Mouse (Mus musculus): ENCODE data around the gene Cyp1b1. TPM values are rescaled to one million over a fixed set of nuclear protein-coding genes. Genes with fewer than 3 reads are reported as not detected.
A peak's percentile ranks its signal among the peaks of the same experiment; 100 is the strongest.

The Cyp1b1 gene
- 7.6 and 9.1 TPM in 2 replicates for polyA plus RNA-seq (2016; fragmentation: Nextera tagmentation; extraction: Ambion mirVana)

DNA sequence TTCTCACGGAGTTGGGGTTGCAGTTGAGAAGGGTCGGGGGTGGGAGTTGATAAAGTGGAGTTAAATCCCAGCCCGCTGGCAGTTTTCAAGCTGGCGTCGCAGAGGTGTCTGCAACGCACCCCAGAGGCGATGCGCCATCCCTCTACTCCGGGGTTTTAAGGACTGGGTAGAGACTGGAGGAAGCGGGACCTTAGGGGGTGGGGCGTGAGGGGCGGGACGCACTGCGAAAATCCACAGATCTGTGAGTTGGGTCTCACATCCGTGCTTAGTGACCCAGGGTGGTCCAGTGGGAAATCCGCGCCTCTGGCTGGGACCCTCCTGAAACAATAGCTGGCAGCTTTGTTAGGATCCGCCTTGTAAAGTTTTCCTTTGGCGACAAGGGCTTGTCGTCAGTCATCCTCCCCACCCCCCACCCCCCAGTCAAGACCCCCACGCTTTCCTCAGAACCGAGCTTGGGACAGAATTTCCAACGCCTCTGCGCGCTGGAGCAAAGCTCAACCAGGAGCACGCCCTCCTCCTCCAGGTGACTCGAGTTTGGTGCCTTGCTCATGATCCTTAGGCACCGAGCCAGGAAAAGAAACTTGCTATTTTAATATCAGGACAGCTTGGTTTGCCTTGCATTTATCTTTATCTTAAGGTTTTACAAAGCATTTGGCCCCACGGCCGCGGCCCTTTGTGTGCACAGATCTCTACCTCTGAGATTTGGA, at the start of gene Cyp1b1:
Cyp1b1 (minus strand) TSS at position 131 of the 707 bp plus-strand sequence.
- Histone ChIP-seq H3K9me3 (replicated peaks) (no peaks in the 10 kb centered on the region), H3K36me3 (no peaks in the 10 kb centered on the region), H3K27ac (0 out of 2 replicates have a peak within 1 kb of the TSS, but pooled peaks have one; percentile 5), H3K4me2 (replicated peaks) (peak within 1 kb of the TSS; percentile 73), H3K27me3 (peaks cover 57% of the 10 kb centered on the region), H3K4me1 (peaks cover 28% of the 10 kb centered on the region), H3K4me3 (peak within 1 kb of the TSS; percentile 41), H3K9ac (peak within 1 kb of the TSS; percentile 49)
- peak; percentile 35 for ATAC-seq (ENCODE audit: low FRiP score)
- WGBS: under 1% methylated on average over 31 of the region's 31 CpGs

DNA sequence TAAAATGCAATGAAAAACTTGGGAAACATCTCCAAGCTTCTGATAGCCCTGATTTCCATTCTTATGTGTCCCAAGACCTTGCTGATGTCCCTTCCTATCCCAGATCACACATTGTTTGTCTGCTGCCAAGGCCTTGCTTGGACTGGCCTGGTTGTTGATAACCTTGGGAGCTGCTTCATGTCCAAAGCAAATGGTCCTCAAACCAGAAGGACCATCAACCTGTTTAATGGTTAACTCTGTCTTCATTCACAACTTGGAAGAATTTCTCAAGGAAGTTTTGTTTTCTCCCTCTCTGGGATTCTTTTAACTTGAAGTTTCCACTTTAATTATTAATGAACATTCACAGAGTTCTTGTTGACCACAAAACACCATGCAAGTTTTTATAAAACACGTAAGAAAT, 47.0 kb upstream of the Cyp1b1 start:
- WGBS: 79% methylated on average over 1 of the region's 1 CpGs
- Histone ChIP-seq H3K9ac (no peak overlapping the region), H3K36me3 (no peaks in the 10 kb centered on the region), H3K27ac (no peak overlapping the region), H3K4me3 (no peak overlapping the region), H3K4me2 (replicated peaks) (no peak overlapping the region), H3K9me3 (replicated peaks) (no peaks in the 10 kb centered on the region), H3K27me3 (no peaks in the 10 kb centered on the region), H3K4me1 (0 out of 2 replicates have a peak, but pooled peaks cover 2% of the 10 kb centered on the region)
- no peak for ATAC-seq (ENCODE audit: low FRiP score)

DNA sequence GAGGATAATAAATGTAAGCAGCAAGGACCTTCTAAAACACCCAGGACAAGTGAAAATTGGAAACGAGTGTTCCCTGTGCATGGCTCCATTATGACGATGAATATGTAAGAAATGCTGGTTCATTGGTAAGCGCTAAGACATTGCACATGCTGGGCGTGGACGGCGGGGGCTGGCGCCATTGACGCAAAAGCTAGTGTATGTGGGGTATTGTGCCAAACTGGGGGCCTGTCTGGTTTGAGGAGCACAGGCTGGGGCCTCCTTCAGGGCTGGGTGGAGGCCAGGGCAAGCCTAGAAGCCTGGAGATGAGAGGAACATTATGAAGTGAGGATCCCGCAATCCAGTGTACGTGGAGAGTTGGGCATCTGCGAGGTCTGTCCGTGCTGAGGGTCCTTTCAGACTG, 39.0 kb upstream of the Cyp1b1 start:
- Histone ChIP-seq H3K9ac (no peak overlapping the region), H3K4me1 (0 out of 2 replicates have a peak, but pooled peaks cover 2% of the 10 kb centered on the region)

DNA sequence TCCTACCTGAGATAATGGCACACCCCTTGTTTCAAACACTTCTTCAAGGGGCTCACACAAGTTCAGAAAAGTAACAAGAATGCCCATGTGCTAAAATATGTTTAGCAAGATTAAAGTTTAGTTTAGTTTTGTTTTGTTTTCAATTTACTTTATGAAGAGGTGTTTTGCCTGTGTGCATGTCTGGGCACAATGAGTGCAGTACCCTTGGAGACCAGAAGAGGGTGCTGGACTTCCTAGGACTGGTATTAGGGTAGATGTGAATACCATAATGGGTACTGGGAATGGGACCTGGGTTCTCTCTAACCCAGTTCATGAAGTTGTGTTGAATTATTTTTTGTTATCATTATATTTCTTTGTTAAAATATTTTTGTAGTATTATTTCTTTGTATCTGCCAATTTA, 38.0 kb upstream of the Cyp1b1 start:
- H3K27me3 ChIP-seq: no peaks in the 10 kb centered on the region
- no peak overlapping the region for H3K4me3 ChIP-seq
- H3K36me3 ChIP-seq: no peaks in the 10 kb centered on the region
- H3K9me3 ChIP-seq (replicated peaks): peaks cover 2% of the 10 kb centered on the region; the same call in 1 of the 2 replicates
- 0 out of 2 replicates have a peak, but pooled peaks cover under 1% of the 10 kb centered on the region for H3K4me1 ChIP-seq
- no peak overlapping the region for H3K9ac ChIP-seq
- H3K27ac ChIP-seq: no peak overlapping the region
- ATAC-seq (ENCODE audit: low FRiP score): no peak
- no peak overlapping the region for H3K4me2 ChIP-seq (replicated peaks)

More for the DNA sequence above, 39.0 kb upstream of the Cyp1b1 start:
- Histone ChIP-seq H3K4me2 (replicated peaks) (no peak overlapping the region), H3K36me3 (no peaks in the 10 kb centered on the region), H3K9me3 (replicated peaks) (no peaks in the 10 kb centered on the region; the same call in 1 of the 2 replicates), H3K27me3 (no peaks in the 10 kb centered on the region), H3K4me3 (no peak overlapping the region), H3K27ac (no peak overlapping the region)
- ATAC-seq (ENCODE audit: low FRiP score): no peak
- WGBS: 94% methylated on average over 12 of the region's 12 CpGs

DNA sequence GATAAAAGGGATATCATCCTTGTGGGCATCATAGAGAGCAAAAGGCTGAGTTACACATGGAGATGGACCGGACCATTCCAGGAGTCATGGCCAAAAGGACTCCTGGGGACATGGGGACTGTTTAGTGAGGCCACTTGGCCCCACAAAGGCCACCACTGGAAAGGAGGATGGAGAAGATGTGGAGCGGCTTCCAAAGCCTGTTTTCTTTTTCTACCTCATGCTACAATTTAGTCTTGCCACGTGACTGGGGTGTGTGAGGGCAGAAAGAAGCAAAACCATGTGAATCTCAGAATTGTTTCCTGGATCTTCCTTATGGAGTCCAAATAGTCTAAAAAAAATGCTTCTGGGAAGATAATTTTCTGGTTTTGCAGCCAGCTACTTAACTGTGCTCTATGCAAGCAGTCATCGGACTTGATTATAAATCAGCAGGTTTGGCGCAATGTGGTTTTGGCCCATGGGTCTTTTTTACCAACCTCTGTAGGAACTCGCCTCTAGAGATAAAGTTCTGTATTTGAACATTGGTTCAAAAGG, 36.9 kb upstream of the Cyp1b1 start:
- Histone ChIP-seq H3K9me3 (replicated peaks) (peaks cover 4% of the 10 kb centered on the region; the same call in 1 of the 2 replicates), H3K4me2 (replicated peaks) (no peak overlapping the region)

DNA sequence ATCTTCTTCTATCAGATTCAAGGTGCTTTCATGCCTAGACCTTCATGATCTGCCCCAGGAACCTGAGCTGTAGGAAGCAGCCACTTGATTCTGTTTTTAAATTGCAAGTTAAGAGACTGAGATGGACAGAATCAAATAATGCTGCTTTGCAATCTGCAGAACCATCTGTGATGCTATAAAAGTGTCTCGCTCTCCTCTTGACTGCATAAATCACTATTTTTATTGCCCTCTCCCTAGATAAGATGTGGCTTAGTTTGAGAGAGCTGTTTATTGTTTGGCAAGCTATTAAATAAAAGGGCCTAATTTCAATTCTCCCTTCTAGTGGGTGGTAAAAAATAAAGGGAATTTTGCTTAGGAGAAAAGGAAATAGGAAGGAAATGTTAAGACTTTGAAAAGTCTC, 34.8 kb upstream of the Cyp1b1 start:
- no peak overlapping the region for H3K4me2 ChIP-seq (replicated peaks)
- peaks cover 6% of the 10 kb centered on the region; the same call in 1 of the 2 replicates for H3K4me1 ChIP-seq
- H3K27me3 ChIP-seq: no peaks in the 10 kb centered on the region
- H3K36me3 ChIP-seq: no peaks in the 10 kb centered on the region
- H3K9ac ChIP-seq: no peak overlapping the region
- no peak overlapping the region for H3K27ac ChIP-seq
- H3K4me3 ChIP-seq: no peak overlapping the region
- peaks cover 4% of the 10 kb centered on the region; the same call in 1 of the 2 replicates for H3K9me3 ChIP-seq (replicated peaks)
- no peak for ATAC-seq (ENCODE audit: low FRiP score)
- 91% methylated on average over 1 of the region's 1 CpGs for WGBS

More for the DNA sequence above, 36.9 kb upstream of the Cyp1b1 start:
- no peak overlapping the region for H3K27ac ChIP-seq
- no peak overlapping the region for H3K4me3 ChIP-seq
- 93% methylated on average over 6 of the region's 6 CpGs for WGBS
- ATAC-seq (ENCODE audit: low FRiP score): no peak
- no peak overlapping the region for H3K9ac ChIP-seq
- H3K4me1 ChIP-seq: no peaks in the 10 kb centered on the region
- no peaks in the 10 kb centered on the region for H3K27me3 ChIP-seq
- H3K36me3 ChIP-seq: no peaks in the 10 kb centered on the region

DNA sequence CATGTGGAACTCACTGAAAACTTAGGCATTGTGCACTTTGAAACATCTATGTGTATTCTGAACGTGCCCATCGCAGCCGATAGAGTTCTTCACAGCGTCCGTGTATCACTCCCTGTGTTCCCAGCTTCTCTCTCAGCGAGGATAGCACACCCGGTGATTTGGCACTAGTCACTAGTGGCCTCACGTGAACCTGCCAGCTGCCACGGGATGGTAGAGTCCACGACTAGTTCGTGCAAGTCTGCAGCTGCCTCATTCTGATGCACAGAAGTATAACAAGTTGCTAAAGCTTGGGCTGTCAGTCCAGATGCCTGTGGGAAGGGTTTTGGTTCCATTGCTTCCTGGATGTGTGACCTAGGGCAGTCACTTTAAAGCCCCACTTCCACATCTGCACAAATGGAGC, 32.1 kb upstream of the Cyp1b1 start:
- no peaks in the 10 kb centered on the region for H3K27me3 ChIP-seq
- WGBS: 81% methylated on average over 11 of the region's 11 CpGs
- no peak overlapping the region for H3K9ac ChIP-seq
- peaks cover 4% of the 10 kb centered on the region; the same call in 1 of the 2 replicates for H3K9me3 ChIP-seq (replicated peaks)
- no peak overlapping the region for H3K4me3 ChIP-seq
- H3K36me3 ChIP-seq: no peaks in the 10 kb centered on the region
- no peak for ATAC-seq (ENCODE audit: low FRiP score)
- H3K27ac ChIP-seq: no peak overlapping the region
- no peak overlapping the region for H3K4me2 ChIP-seq (replicated peaks)
- peaks cover 6% of the 10 kb centered on the region; the same call in 1 of the 2 replicates for H3K4me1 ChIP-seq

DNA sequence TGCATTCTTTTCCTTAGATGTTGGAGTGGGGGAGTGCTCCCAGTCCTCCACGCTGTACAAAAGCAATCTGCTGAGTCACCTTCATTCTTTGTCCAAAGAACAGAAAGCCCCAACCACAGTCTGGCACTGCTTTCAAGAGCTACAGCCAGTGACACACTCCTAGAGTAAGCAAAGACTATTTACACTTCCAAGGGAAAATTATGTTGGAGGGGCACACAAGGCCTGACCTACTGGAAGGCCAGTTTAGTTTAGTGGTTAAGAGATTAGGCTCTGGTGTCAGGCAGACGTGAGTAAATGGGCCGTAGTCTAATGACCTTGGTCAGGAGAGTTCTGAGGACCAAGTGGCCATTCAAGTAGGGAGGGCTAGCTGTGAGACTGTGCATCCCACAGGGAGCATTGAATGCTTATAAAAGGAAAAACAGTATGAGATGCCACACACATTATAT, 31.3 kb upstream of the Cyp1b1 start:
- no peak overlapping the region for H3K27ac ChIP-seq
- 10% methylated on average over 3 of the region's 3 CpGs for WGBS
- H3K4me2 ChIP-seq (replicated peaks): no peak overlapping the region
- no peak overlapping the region for H3K9ac ChIP-seq
- peaks cover 4% of the 10 kb centered on the region; the same call in 1 of the 2 replicates for H3K9me3 ChIP-seq (replicated peaks)
- peaks cover 6% of the 10 kb centered on the region; the same call in 1 of the 2 replicates for H3K4me1 ChIP-seq
- H3K36me3 ChIP-seq: no peaks in the 10 kb centered on the region
- H3K4me3 ChIP-seq: no peak overlapping the region
- H3K27me3 ChIP-seq: no peaks in the 10 kb centered on the region
- no peak for ATAC-seq (ENCODE audit: low FRiP score)

DNA sequence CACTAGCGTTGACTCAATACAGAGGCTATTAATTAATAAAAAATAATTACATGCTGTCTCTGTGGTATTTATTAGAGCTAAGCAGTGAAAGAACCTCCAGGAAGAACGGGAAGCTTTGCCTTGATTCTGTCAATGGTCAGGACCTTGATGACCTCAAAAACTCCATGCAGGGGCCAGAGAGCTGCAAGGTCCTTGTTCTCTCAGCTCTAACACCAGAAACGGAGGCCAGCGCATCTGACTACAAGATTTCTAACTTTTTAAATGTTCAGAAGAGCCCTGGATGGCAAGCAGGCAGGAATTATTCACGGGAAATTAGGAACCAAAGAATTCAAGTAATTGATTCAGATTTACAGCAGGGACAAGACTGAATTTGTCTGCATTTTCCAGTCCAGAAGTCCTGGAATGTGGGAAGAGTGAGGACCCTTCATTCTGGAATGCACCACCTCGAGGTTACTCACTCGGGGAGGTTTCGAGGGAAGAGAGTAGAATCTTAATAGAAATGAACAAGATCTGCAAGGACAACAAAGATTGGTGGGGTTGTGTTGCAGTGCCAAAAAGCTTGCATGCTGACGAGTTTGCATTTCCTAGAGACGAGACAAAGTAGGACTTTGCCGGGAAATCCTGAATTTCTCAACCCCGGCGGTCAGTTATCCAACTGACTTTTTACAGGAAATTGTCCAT, 30.3 kb upstream of the Cyp1b1 start:
- H3K36me3 ChIP-seq: no peaks in the 10 kb centered on the region
- peaks cover 6% of the 10 kb centered on the region; the same call in 1 of the 2 replicates for H3K4me1 ChIP-seq
- H3K27me3 ChIP-seq: no peaks in the 10 kb centered on the region
- H3K9ac ChIP-seq: no peak overlapping the region
- no peak overlapping the region for H3K27ac ChIP-seq
- H3K4me2 ChIP-seq (replicated peaks): no peak overlapping the region
- WGBS: 38% methylated on average over 13 of the region's 13 CpGs
- no peak for ATAC-seq (ENCODE audit: low FRiP score)
- no peak overlapping the region for H3K4me3 ChIP-seq
- peaks cover 4% of the 10 kb centered on the region; the same call in 1 of the 2 replicates for H3K9me3 ChIP-seq (replicated peaks)

DNA sequence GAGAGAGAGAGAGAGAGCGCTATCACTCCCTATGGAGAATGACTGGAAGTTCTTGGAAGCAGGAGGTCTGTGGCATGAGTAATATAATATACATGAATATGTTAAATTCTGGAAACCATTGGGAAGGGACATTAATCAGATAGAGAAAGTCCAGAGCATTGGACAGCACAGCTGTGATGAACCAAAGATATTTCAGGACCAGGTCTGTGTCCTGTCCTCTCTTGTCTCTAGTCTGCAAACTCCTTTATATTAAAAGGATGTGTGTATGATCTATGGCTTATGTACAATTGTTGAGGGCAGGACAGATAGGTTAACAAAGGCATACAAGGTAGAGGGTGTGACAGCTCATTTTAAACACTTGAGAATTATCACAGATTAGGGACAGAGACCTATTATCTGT, 28.6 kb upstream of the Cyp1b1 start:
- Histone ChIP-seq H3K4me2 (replicated peaks) (no peak overlapping the region), H3K36me3 (no peaks in the 10 kb centered on the region), H3K27ac (no peak overlapping the region), H3K4me1 (peaks cover 11% of the 10 kb centered on the region; the same call in 1 of the 2 replicates), H3K9me3 (replicated peaks) (0 out of 2 replicates have a peak, but pooled peaks cover 4% of the 10 kb centered on the region), H3K27me3 (no peaks in the 10 kb centered on the region), H3K9ac (no peak overlapping the region), H3K4me3 (no peak overlapping the region)
- ATAC-seq (ENCODE audit: low FRiP score): no peak
- whole genome bisulfite sequencing: 78% methylated on average over 1 of the region's 1 CpGs

DNA sequence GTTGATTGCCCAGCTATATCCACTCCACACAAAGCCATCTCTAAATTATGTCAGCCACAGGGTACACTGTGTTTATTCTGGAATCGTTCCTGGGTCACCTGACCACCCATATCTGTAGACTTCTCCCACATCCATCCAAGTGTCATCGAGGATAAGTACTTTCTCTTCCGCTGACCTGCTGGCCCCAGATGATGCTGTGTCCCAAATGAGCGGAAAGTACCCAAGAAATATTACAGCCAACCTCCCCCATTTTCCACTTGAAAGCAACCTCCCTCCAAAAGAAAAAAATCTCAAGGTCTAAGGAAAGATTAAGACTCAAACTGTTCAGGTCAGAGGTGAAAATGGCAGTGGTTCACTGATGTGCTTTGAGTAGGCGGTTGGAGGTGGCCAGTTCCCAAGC, 27.8 kb upstream of the Cyp1b1 start:
- H3K36me3 ChIP-seq: no peaks in the 10 kb centered on the region
- H3K27ac ChIP-seq: no peak overlapping the region
- no peak for ATAC-seq (ENCODE audit: low FRiP score)
- no peak overlapping the region for H3K4me3 ChIP-seq
- WGBS: 78% methylated on average over 5 of the region's 5 CpGs
- no peak overlapping the region for H3K9ac ChIP-seq
- H3K9me3 ChIP-seq (replicated peaks): no peaks in the 10 kb centered on the region
- no peaks in the 10 kb centered on the region for H3K27me3 ChIP-seq
- H3K4me1 ChIP-seq: peaks cover 11% of the 10 kb centered on the region; the same call in 1 of the 2 replicates
- H3K4me2 ChIP-seq (replicated peaks): no peak overlapping the region

DNA sequence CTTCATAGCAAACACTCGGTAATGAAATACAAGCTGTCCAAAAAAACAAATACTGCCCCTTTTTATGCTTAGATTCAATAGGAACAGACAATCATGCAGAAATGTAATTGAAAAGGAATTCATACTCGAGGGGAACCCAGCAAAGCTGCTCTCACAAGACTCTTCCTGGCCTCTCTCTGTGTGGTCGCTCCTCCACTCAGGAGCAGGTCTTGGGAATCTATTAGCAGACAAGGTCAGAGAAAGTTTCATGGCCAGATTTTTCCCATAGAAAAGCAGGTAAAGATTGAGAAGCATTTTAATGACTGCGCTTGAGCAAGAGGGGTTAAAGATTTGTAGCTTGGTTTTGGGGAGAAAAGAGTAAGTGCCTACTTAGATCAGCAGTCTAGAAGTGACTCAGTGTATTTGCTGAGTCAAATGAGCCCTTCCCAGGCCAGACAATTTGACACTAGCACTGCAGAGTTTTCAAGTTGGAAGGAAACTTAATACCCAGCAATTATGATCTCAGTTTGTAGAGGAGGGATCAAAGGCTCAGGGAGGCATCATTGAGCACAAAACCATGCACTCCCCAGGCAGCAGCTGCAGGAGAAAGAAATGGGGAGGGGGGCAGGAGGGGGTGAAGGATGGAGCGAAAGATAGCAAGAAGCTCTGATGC, 24.1 kb upstream of the Cyp1b1 start:
- no peaks in the 10 kb centered on the region for H3K27me3 ChIP-seq
- no peak for ATAC-seq (ENCODE audit: low FRiP score)
- H3K36me3 ChIP-seq: no peaks in the 10 kb centered on the region
- no peak overlapping the region for H3K4me3 ChIP-seq
- 0 out of 2 replicates have a peak, but pooled peaks cover 5% of the 10 kb centered on the region for H3K4me1 ChIP-seq
- H3K4me2 ChIP-seq (replicated peaks): no peak overlapping the region
- 55% methylated on average over 5 of the region's 5 CpGs for WGBS
- H3K9ac ChIP-seq: no peak overlapping the region
- no peak overlapping the region for H3K27ac ChIP-seq
- no peaks in the 10 kb centered on the region for H3K9me3 ChIP-seq (replicated peaks)

Measured in hindbrain, embryonic 12.5 days (tissue).